Mouse (Mus musculus) hindbrain, embryonic 15.5 days (tissue): ENCODE data around the gene Plscr5. TPM values are rescaled to one million over a fixed set of nuclear protein-coding genes. Genes with fewer than 3 reads are reported as not detected.
"Not testable (repeated sequence)": the region's sequence is repeated elsewhere in the genome, so short reads cannot be mapped to it uniquely, and the experiment has no call there.

Experiments
- ATAC-seq: fragments of 200-750 bp; cut with Nextera tagmentation; 2 replicates; pipeline ENCODE4 v1.8.0; 2017; ENCODE audit warnings: low read depth, moderate number of reproducible peaks, moderate TSS enrichment; ENCODE audit not compliant: low FRiP score
- H3K27ac ChIP-seq: fragments of 300-500 bp; sonication (generic); replicated peaks from 2 replicates; pipeline ENCODE4 v1.5.1; 2015; ENCODE audit warnings: mild to moderate bottlenecking, inconsistent platforms
- H3K27me3 ChIP-seq: fragments of 300-500 bp; sonication (generic); 2 replicates; pipeline ENCODE4 v1.6.1; 2015; ENCODE audit warnings: control low read depth, inconsistent platforms
- H3K36me3 ChIP-seq: fragments of 300-500 bp; sonication (generic); 2 replicates; pipeline ENCODE4 v1.6.1; 2015; ENCODE audit warnings: control low read depth, inconsistent platforms
- H3K4me1 ChIP-seq: fragments of 300-500 bp; sonication (generic); replicated peaks from 2 replicates; pipeline ENCODE4 v1.6.1; 2015; ENCODE audit warnings: control low read depth, inconsistent platforms
- H3K4me2 ChIP-seq: fragments of 300-500 bp; sonication (generic); 2 replicates; pipeline ENCODE4 v1.6.1; 2015; ENCODE audit warnings: moderate library complexity, mild to moderate bottlenecking, inconsistent platforms
- H3K4me3 ChIP-seq: fragments of 300-500 bp; sonication (generic); 2 replicates; pipeline ENCODE4 v1.5.1; 2015; ENCODE audit warnings: mild to moderate bottlenecking, inconsistent platforms
- H3K9ac ChIP-seq: fragments of 300-500 bp; sonication (generic); 2 replicates; pipeline ENCODE4 v1.6.1; 2015; ENCODE audit warnings: inconsistent platforms
- H3K9me3 ChIP-seq: fragments of 300-500 bp; sonication (generic); 2 replicates; pipeline ENCODE4 v1.6.1; 2016; ENCODE audit warnings: control low read depth, inconsistent platforms
- WGBS: fragments of 180-500 bp; shearing (Covaris S2); methylation state at CpG from one replicate; pipeline ENCODE4 v1.1.7; 2015; 5-methylcytosine and 5-hydroxymethylcytosine counted together
- polyA plus RNA-seq: library from polyadenylated mRNA; unstranded; fragments of >200 nt; fragmentation: Nextera tagmentation; extraction: Ambion mirVana; gene quantifications from 2 replicates; pipeline ENCODE4 v1.2.1, GENCODE M21; 2015

The Plscr5 gene
- polyA plus RNA-seq: 0.21 and 0.39 TPM in 2 replicates

DNA sequence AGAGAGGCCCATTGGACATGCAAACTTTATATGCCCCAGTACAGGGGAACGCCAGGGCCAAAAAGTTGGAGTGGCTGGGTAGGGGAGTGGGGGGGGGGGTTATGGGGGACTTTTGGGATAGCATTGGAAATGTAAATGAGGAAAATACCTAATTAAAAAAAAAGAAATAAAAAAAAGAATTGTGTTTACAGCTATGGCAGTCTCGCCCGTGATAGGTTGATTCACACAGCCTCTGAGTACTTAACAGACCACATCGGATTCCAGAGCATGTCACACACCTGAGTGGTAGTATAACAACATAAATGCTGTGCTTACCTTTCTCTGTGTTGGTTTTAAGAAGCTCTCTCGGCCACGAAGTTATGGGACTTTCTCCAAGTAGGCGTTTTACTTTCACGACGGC is at the start of gene Plscr5:
Gene Plscr5 (plus strand): TSS at position 301 of the 400 bp plus-strand sequence.
- not testable (repeated sequence) for H3K9ac ChIP-seq, H3K27ac ChIP-seq, H3K9me3 ChIP-seq, H3K36me3 ChIP-seq, H3K4me2 ChIP-seq, ATAC-seq, H3K4me1 ChIP-seq, H3K4me3 ChIP-seq, H3K27me3 ChIP-seq
- WGBS: 79% methylated on average over 9 of the region's 9 CpGs

DNA sequence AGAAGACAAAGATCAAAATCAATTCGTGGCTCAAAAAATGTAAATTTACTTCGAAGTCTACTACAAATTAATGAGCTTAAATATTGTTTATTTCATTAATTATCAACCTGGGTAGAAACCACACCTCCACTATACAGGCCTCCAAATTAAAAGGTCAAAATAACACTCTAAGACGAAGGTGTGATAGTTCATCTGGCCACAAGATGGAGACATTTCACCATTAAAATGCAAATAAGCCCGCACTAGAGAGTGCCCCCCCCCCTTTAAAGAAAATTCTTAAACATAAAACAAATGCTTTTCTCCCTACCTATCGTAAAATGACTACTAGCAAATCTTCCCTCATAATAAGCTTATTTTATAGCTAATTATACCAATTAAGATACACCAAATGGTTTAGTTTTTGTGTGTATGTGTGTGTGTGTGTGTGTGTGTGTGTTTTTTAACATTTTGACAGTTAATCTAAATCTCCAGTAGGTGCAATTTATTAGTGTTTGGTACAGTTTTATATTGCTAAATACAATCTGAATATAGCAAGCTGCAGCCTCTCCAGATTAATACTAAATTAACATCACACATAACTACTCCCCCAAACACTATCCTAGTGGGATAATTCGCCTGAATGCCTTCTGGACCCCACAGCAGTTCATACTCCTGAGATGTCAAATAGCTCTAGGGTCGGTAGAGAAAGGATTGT is 45.0 kb upstream of the Plscr5 start:
- no peaks in the 10 kb centered on the region for H3K27me3 ChIP-seq
- H3K9me3 ChIP-seq: no peaks in the 10 kb centered on the region
- no peak overlapping the region for H3K27ac ChIP-seq
- no peak overlapping the region for H3K4me3 ChIP-seq
- H3K36me3 ChIP-seq: no peaks in the 10 kb centered on the region
- 26% methylated on average over 7 of the region's 7 CpGs for WGBS
- H3K9ac ChIP-seq: no peak overlapping the region
- peak; percentile 75; the same call in 1 of the 2 replicates for ATAC-seq
- no peaks in the 10 kb centered on the region for H3K4me1 ChIP-seq
- H3K4me2 ChIP-seq: no peak overlapping the region

DNA sequence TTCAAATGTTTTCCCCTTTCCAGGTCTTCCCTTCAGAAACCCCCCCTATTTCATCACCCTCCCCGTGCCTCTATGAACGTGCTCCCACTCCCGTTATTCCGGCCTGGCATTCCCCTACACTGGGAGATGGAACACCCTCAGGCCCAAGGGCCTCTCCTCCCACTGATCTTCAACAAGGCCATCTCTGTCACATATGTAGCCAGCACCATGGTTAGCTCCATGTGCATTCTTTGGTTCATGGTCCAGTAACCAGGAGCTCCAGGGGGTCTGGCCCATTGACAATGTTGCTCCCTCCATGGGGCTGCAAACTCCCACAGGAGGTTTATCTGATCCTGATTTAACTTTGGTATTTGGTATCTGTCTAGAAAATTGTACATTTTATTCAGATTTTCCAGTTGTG is 30.5 kb upstream of the Plscr5 start:
- Histone ChIP-seq H3K9ac (no peak overlapping the region), H3K4me2 (no peak overlapping the region), H3K27ac (no peak overlapping the region), H3K27me3 (no peaks in the 10 kb centered on the region), H3K9me3 (no peaks in the 10 kb centered on the region), H3K4me3 (no peak overlapping the region), H3K36me3 (no peaks in the 10 kb centered on the region), H3K4me1 (no peaks in the 10 kb centered on the region)
- no peak for ATAC-seq
- WGBS: 45% methylated on average over 4 of the region's 4 CpGs

DNA sequence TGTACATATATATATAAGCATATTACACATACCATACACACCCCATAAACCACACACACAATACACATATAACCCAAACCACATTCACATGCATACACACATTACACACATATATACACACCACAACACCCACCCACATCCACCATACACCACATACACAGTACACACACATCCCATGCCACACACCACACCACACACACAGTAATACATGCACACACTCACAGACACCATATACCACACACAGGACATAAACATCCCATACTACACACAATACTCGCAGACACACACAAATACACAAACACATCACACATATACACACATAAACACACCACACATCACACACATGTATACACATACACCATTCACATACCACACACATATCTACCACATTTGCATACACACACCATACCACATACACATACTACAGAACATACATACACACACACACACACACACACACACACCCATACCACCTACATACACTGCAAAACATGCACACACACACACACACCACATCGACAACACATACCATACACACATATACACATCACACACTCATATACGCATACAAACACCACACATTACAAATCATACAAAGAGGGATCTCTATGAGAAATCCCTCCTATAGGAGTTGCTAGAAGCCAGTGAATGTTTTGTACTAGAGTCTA is 19.3 kb upstream of the Plscr5 start:
- Histone ChIP-seq H3K9me3 (no peaks in the 10 kb centered on the region), H3K4me3 (no peak overlapping the region), H3K4me1 (peaks cover 11% of the 10 kb centered on the region), H3K9ac (no peak overlapping the region), H3K27me3 (no peaks in the 10 kb centered on the region), H3K36me3 (no peaks in the 10 kb centered on the region), H3K4me2 (no peak overlapping the region), H3K27ac (0 out of 2 replicates have a peak overlapping the region, but pooled peaks have one; percentile 8)
- ATAC-seq: peak; percentile 55; the same call in 1 of the 2 replicates
- 87% methylated on average over 3 of the region's 3 CpGs for WGBS

DNA sequence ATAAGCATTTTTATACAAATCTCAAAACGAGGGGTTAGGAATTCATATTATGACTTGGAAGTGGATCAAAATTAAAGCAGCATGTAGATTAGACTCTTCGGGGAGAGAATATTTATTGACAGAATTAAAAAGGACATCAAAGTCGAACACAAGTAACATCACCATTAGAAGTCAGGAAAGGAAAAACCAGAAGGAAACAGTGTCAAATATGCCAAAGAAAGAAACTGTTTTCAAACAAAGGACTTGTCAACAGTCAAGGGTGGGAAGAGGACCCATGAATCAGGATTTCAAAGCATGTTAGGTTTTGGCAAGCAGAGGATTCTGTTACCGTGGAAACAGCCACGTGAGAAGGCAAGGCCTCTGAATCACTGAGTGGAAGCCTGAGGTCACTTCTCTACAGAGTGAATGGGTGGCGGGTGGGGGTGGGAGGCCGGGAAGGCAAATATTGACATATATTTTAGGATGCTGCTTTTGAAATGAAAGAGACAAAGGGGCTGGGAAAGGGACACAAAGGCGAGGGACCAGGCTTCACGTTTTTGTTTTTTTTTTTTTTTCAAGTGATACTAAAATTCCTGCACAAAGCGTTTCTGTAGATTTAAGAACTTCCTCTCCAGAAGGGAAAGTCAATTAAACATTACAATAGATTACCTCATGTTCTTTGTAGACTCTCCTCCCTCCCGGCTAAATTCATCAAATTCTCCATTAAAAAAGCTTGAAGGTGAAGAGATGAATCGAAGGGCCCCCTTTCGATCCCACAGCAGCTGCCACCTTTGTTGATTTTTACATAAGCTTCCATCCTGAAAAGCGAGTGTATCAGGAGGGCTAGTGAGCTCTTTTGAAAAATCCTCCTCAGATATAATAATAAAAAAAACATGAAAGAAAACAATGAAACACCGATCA is 18.3 kb upstream of the Plscr5 start:
- peaks cover 16% of the 10 kb centered on the region for H3K4me1 ChIP-seq
- H3K9me3 ChIP-seq: no peaks in the 10 kb centered on the region
- H3K36me3 ChIP-seq: no peaks in the 10 kb centered on the region
- 16% methylated on average over 15 of the region's 15 CpGs for WGBS
- no peaks in the 10 kb centered on the region for H3K27me3 ChIP-seq
- peak overlapping the region; percentile 56 for H3K27ac ChIP-seq
- peak; percentile 88 for ATAC-seq
- peak overlapping the region; percentile 33 for H3K4me2 ChIP-seq
- no peak overlapping the region for H3K9ac ChIP-seq
- H3K4me3 ChIP-seq: no peak overlapping the region

DNA sequence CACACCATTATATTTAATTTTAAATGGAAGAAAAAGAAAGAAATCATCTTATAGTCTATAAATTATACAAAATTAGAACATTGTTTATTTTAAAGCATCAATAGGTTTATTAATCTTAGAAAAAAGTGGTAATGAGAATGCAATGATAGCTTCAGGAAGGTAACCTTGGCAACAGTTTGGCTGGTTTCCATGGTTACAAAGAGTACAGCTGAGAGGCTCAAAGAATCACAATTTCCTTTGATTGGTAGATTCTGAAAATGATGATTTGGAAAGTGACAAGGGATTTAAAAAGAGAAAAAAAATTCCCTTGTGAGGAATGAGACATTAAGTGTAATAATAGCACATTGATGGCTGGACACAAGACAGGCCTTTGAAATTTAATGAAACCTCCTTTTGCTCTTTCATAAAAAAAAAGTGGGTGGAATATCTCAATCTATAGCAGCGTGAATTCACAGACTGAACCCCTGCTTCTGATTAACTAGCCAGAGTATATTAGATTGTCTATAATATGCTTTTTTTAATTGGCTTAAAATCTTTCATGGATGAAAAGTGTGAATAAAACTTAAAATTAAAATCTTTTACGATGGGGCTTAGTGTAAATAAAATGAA is 13.8 kb upstream of the Plscr5 start:
- Histone ChIP-seq H3K4me1 (peaks cover 16% of the 10 kb centered on the region), H3K9me3 (no peaks in the 10 kb centered on the region), H3K27ac (0 out of 2 replicates have a peak overlapping the region, but pooled peaks have one; percentile 11), H3K27me3 (no peaks in the 10 kb centered on the region), H3K4me3 (no peak overlapping the region), H3K36me3 (no peaks in the 10 kb centered on the region), H3K9ac (no peak overlapping the region), H3K4me2 (no peak overlapping the region)
- 0 out of 2 replicates have a peak, but pooled peaks have one; percentile 48 for ATAC-seq
- 48% methylated on average over 2 of the region's 2 CpGs for WGBS

DNA sequence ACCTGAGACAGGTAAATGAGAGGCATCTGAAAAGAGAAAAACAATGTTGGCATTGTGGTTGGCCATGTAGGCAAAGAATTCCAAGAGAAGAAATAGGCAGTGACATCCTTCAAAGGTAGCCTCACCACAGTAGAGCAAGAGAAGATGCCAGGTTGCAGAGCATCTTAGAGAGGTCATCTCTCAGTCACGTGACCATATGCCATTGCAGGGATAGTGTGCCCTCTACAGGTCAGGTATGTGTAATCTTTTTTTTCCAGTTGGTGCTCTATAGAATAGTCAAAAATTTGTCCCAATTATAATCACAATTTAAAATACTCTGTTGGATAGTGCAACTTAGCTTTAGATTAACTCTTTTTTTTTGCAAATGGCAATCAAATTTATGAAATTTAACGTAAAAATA is 1.4 kb upstream of the Plscr5 start:
- Histone ChIP-seq H3K27ac (no peak overlapping the region), H3K4me2 (no peak overlapping the region), H3K9me3 (no peaks in the 10 kb centered on the region), H3K27me3 (no peaks in the 10 kb centered on the region), H3K4me1 (no peaks in the 10 kb centered on the region), H3K9ac (no peak overlapping the region), H3K4me3 (no peak overlapping the region), H3K36me3 (no peaks in the 10 kb centered on the region)
- no peak for ATAC-seq
- WGBS: 82% methylated on average over 2 of the region's 2 CpGs

DNA sequence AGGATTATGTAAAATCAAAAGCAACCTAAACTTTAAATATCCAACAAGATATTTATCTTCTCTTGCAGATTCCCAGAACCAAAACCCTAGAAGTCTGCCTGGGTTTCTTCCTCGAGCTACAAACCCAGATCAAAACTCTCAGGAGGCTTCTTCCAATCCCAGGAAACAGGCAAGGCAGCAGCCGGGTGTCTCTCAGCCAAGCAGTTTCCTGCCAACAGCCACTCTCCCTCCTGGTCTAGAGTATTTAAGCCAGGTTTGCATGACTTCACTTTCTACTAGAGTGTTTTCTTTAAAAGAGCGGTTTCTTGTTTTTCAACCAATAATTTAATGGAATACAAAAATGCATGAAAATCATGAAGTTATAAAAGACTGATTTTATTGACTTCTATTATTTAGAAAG is 5.7 kb downstream of the Plscr5 start:
- H3K27me3 ChIP-seq: no peaks in the 10 kb centered on the region
- no peaks in the 10 kb centered on the region for H3K4me1 ChIP-seq
- no peak overlapping the region for H3K4me2 ChIP-seq
- no peak overlapping the region for H3K9ac ChIP-seq
- no peaks in the 10 kb centered on the region for H3K36me3 ChIP-seq
- 59% methylated on average over 3 of the region's 3 CpGs for WGBS
- H3K9me3 ChIP-seq: no peaks in the 10 kb centered on the region
- no peak for ATAC-seq
- no peak overlapping the region for H3K27ac ChIP-seq
- no peak overlapping the region for H3K4me3 ChIP-seq

DNA sequence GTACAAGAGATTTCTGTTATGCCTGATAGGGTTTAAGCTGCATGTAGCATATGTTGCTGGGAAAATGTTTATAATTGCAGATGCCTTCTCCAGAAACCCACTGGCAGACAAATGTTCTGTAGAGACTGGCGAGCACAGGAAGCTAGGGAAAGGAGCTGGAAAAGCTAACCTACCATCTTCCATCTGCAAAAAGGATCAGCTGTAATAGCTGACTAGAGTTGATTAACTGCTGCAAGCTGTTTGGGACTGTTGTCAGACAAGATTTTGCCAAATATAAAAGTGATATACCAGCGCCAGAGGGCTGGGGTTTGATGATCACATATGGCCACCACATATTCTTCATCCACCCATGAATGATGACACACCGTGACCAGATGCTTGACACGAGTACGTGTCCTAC is 6.8 kb downstream of the Plscr5 start:
- no peaks in the 10 kb centered on the region for H3K9me3 ChIP-seq
- 66% methylated on average over 5 of the region's 5 CpGs for WGBS
- no peaks in the 10 kb centered on the region for H3K27me3 ChIP-seq
- no peak overlapping the region for H3K27ac ChIP-seq
- no peak; the same call in 1 of the 2 replicates for ATAC-seq
- no peaks in the 10 kb centered on the region for H3K36me3 ChIP-seq
- no peaks in the 10 kb centered on the region for H3K4me1 ChIP-seq
- no peak overlapping the region for H3K9ac ChIP-seq
- H3K4me2 ChIP-seq: no peak overlapping the region
- H3K4me3 ChIP-seq: no peak overlapping the region

DNA sequence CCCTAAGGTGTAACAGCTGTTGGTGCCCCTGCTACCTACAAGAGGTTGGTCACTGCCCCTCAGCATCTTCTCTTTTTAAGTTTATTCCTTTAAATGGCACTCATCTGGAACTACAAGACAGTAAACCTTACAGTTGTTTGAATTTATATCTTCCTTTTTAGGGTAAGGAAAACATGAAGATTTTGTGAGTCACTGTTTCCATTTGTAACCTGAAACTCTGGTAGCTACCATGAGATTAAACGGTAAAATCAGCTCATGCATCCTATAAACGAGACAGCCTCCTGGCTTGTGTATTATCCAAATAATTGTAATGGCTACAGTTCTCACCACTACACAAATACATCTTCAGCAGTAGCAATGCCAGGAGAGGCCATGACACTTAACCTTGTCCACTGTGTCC is 11.7 kb downstream of the Plscr5 start:
- H3K4me3 ChIP-seq: no peak overlapping the region
- 62% methylated on average over 2 of the region's 2 CpGs for WGBS
- no peaks in the 10 kb centered on the region for H3K4me1 ChIP-seq
- H3K36me3 ChIP-seq: no peaks in the 10 kb centered on the region
- H3K9me3 ChIP-seq: no peaks in the 10 kb centered on the region
- ATAC-seq: no peak
- no peaks in the 10 kb centered on the region for H3K27me3 ChIP-seq
- no peak overlapping the region for H3K27ac ChIP-seq
- no peak overlapping the region for H3K9ac ChIP-seq
- no peak overlapping the region for H3K4me2 ChIP-seq

DNA sequence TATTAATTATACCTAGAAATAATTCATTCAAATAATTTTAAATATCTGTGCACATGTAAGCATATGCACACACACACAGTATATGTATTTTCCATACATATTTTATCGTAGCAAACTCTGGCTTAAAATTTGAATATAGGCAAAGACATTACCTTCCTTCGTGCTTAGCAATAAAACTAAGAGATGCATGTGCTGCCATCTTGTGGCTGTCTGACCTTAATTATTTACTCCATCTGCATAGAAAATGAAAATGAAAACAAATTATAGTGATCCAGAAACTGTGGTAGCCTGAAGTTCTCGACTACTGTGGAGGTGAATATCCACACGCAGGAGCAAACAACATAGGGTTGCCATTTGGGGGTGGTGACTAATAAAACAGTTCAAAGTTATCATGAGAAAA is 14.6 kb downstream of the Plscr5 start:
- Histone ChIP-seq H3K9me3 (no peaks in the 10 kb centered on the region), H3K4me2 (no peak overlapping the region), H3K4me3 (no peak overlapping the region), H3K9ac (no peak overlapping the region), H3K27ac (no peak overlapping the region), H3K27me3 (no peaks in the 10 kb centered on the region), H3K4me1 (no peaks in the 10 kb centered on the region), H3K36me3 (no peaks in the 10 kb centered on the region)
- 41% methylated on average over 4 of the region's 4 CpGs for WGBS
- ATAC-seq: no peak
